Mouse (Mus musculus) c-Kit-negative CD71-positive TER-119-positive erythroid progenitor cells, embryonic 14.5 days (primary cell): ENCODE data around the gene Rer1.
A peak's percentile ranks its signal among the peaks of the same experiment; 100 is the strongest.

ENCODE experiments used
- DNase-seq: peaks from one replicate; pipeline ENCODE4 v3.0.0-alpha.2; 2013; ENCODE audit warnings: low read depth, low spot score

The Rer1 gene

GRCm38 (mm10) chr4:155075137-155075536 lies 11.0 kb downstream of the Rer1 start:
- no peak for DNase-seq

GRCm38 (mm10) chr4:155074418-155074817 lies 11.8 kb downstream of the Rer1 start:
- no peak for DNase-seq

- DNase-seq, result no peak
Observed at GRCm38 (mm10) chr4:155070921-155071320, 15.3 kb downstream of the Rer1 start.

GRCm38 (mm10) chr4:155070199-155070598 lies 16.0 kb downstream of the Rer1 start:
- no peak for DNase-seq

GRCm38 (mm10) chr4:155069191-155069590 lies 17.0 kb downstream of the Rer1 start:
- DNase-seq, result no peak

- DNase-seq, result no peak
Observed at GRCm38 (mm10) chr4:155068357-155068972, 17.7 kb downstream of the Rer1 start.

GRCm38 (mm10) chr4:155066834-155067522 lies 19.2 kb downstream of the Rer1 start, which contains the start of gene Pex10:
Gene Pex10, plus strand, starts transcription at chr4:155067016.
- DNase-seq, result peak; percentile 99

- peak; percentile 89 for DNase-seq
Observed at GRCm38 (mm10) chr4:155065970-155066833, 20.0 kb downstream of the Rer1 start.

- no peak for DNase-seq
Observed at GRCm38 (mm10) chr4:155064474-155064873, 21.7 kb downstream of the Rer1 start.

GRCm38 (mm10) chr4:155063895-155064294 lies 22.3 kb downstream of the Rer1 start:
- DNase-seq, result no peak

- no peak for DNase-seq
Observed at GRCm38 (mm10) chr4:155058325-155058724, 27.9 kb downstream of the Rer1 start.

GRCm38 (mm10) chr4:155056724-155057123 lies 29.5 kb downstream of the Rer1 start, which contains the start of gene Plch2:
Gene Plch2, minus strand, starts transcription at chr4:155056784.
- DNase-seq, result no peak

- no peak for DNase-seq
Observed at GRCm38 (mm10) chr4:155050116-155050515, 36.1 kb downstream of the Rer1 start.

- no peak for DNase-seq
Observed at GRCm38 (mm10) chr4:155046636-155047035, 39.5 kb downstream of the Rer1 start.

GRCm38 (mm10) chr4:155043289-155043625 lies 42.9 kb downstream of the Rer1 start:
- DNase-seq, result no peak

GRCm38 (mm10) chr4:155042606-155043288 lies 43.4 kb downstream of the Rer1 start:
- DNase-seq, result no peak

GRCm38 (mm10) chr4:155040696-155041095 lies 45.5 kb downstream of the Rer1 start:
- DNase-seq, result no peak

- no peak for DNase-seq
Observed at GRCm38 (mm10) chr4:155040197-155040596, 46.0 kb downstream of the Rer1 start.

GRCm38 (mm10) chr4:155034787-155035186 lies 51.4 kb downstream of the Rer1 start:
- no peak for DNase-seq

- DNase-seq, result no peak
Observed at GRCm38 (mm10) chr4:155034202-155034601, 52.0 kb downstream of the Rer1 start.

GRCm38 (mm10) chr4:155033115-155033514 lies 53.1 kb downstream of the Rer1 start:
- DNase-seq, result no peak
